Mouse (Mus musculus): ENCODE results near the gene Slc5a10. TPM values are rescaled to one million over a fixed set of nuclear protein-coding genes. Genes with fewer than 3 reads are reported as not detected.

Slc5a10 gene
- polyA plus RNA-seq, 1 experiment, result 0.19 TPM

DNA sequence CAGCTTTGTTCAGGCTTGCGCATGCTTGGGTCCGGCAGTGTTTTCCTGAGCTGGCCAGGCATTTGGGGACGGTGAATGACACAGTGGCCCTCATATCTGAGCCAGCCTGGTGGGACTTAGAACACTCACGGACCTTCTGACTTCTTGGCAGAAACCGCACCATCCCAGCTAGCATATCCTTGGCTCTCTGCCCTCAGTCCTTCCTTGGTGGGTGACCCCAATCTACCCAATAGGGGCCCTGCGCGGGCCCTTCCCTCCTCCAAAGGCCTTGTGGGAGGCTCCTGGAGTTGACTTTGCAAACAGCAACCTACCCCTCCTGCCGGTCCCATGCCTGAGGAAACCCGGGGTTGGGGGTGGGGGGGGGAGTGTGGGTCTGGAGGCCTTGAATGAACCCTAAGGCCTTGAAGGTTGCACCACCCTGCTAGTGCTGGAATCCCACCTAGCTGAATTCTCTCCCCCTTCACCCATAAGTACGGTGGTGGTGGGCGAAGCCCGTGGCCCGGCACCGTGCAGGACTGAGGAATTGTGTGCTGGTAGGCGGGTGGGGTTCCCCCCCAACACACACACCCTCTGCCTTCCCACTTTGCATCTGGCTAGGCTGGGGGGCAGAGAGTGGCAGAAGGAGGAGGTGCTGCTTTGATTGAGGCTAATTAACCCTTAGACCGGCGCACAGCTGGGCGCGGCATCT lies 46.3 kb downstream of the Slc5a10 start:
- Histone ChIP-seq H3K4me1 (ENCODE audit: control insufficient read depth, insufficient read depth, low read length) (no peaks in the 10 kb centered on the region), H3K27ac (ENCODE audit: insufficient read depth, low read length) (no peak overlapping the region), H3K4me3 (ENCODE audit: insufficient read depth, low read length) (no peak overlapping the region)
- TF ChIP-seq POLR2A (IDR thresholded peaks at IDR 0.05; ENCODE audit: extremely low read depth, insufficient read depth, low read length), result no peak
- no peak for TF ChIP-seq CTCF (IDR thresholded peaks at IDR 0.05; ENCODE audit: extremely low read depth, insufficient read depth, low read length)

GRCm38 (mm10) chr11:61673686-61674085 lies 46.9 kb downstream of the Slc5a10 start:
- no peak overlapping the region for H3K27ac ChIP-seq (ENCODE audit: insufficient read depth, low read length)
- peak; percentile 30; the same call in 1 of the 2 replicates for TF ChIP-seq CTCF (IDR thresholded peaks at IDR 0.05; ENCODE audit: extremely low read depth, insufficient read depth, low read length)
- no peak for TF ChIP-seq POLR2A (IDR thresholded peaks at IDR 0.05; ENCODE audit: extremely low read depth, insufficient read depth, low read length)
- no peak overlapping the region for H3K4me3 ChIP-seq (ENCODE audit: insufficient read depth, low read length)
- H3K4me1 ChIP-seq (ENCODE audit: control insufficient read depth, insufficient read depth, low read length), result no peaks in the 10 kb centered on the region

- Histone ChIP-seq H3K4me3 (ENCODE audit: insufficient read depth, low read length) (no peak overlapping the region), H3K4me1 (ENCODE audit: control insufficient read depth, insufficient read depth, low read length) (no peaks in the 10 kb centered on the region), H3K27ac (ENCODE audit: insufficient read depth, low read length) (no peak overlapping the region)
- no peak for TF ChIP-seq CTCF (IDR thresholded peaks at IDR 0.05; ENCODE audit: extremely low read depth, insufficient read depth, low read length)
- no peak for TF ChIP-seq POLR2A (IDR thresholded peaks at IDR 0.05; ENCODE audit: extremely low read depth, insufficient read depth, low read length)
These were observed 48.7 kb downstream of the Slc5a10 start for GRCm38 (mm10) chr11:61671781-61672383.

- Histone ChIP-seq H3K4me1 (ENCODE audit: control insufficient read depth, insufficient read depth, low read length) (no peaks in the 10 kb centered on the region), H3K4me3 (ENCODE audit: insufficient read depth, low read length) (no peak overlapping the region), H3K27ac (ENCODE audit: insufficient read depth, low read length) (no peak overlapping the region)
- no peak for TF ChIP-seq CTCF (IDR thresholded peaks at IDR 0.05; ENCODE audit: extremely low read depth, insufficient read depth, low read length)
- no peak for TF ChIP-seq POLR2A (IDR thresholded peaks at IDR 0.05; ENCODE audit: extremely low read depth, insufficient read depth, low read length)
These were observed 50.8 kb downstream of the Slc5a10 start for GRCm38 (mm10) chr11:61669492-61670490.

- Histone ChIP-seq H3K27ac (ENCODE audit: insufficient read depth, low read length) (no peak overlapping the region), H3K4me3 (ENCODE audit: insufficient read depth, low read length) (no peak overlapping the region), H3K4me1 (ENCODE audit: control insufficient read depth, insufficient read depth, low read length) (no peaks in the 10 kb centered on the region)
- TF ChIP-seq POLR2A (IDR thresholded peaks at IDR 0.05; ENCODE audit: extremely low read depth, insufficient read depth, low read length) (no peak), CTCF (IDR thresholded peaks at IDR 0.05; ENCODE audit: extremely low read depth, insufficient read depth, low read length) (no peak)
These were observed 52.8 kb downstream of the Slc5a10 start for GRCm38 (mm10) chr11:61667782-61668181.

DNA sequence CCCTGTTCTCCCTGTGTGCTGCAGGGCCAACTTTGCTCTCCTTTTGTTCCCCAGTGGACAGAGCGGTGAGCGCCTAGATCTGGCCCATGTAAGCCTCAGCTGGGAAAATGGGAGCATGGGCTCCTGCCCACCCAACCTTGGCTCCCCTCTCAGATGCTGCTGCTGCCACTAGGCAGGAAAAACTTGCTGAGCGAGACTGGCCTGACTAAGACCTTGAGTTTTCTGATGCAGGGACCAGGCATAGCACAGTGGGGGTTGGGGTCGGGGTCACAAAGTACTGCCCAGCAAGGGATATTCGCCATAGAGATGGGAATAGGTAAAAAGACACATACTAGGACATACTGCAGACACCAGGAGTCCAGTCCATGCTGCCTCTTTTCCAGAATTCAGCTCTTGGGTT lies 53.4 kb downstream of the Slc5a10 start:
- no peak for TF ChIP-seq CTCF (IDR thresholded peaks at IDR 0.05; ENCODE audit: extremely low read depth, insufficient read depth, low read length)
- TF ChIP-seq POLR2A (IDR thresholded peaks at IDR 0.05; ENCODE audit: extremely low read depth, insufficient read depth, low read length), result no peak
- Histone ChIP-seq H3K27ac (ENCODE audit: insufficient read depth, low read length) (no peak overlapping the region), H3K4me3 (ENCODE audit: insufficient read depth, low read length) (no peak overlapping the region), H3K4me1 (ENCODE audit: control insufficient read depth, insufficient read depth, low read length) (no peaks in the 10 kb centered on the region)

DNA sequence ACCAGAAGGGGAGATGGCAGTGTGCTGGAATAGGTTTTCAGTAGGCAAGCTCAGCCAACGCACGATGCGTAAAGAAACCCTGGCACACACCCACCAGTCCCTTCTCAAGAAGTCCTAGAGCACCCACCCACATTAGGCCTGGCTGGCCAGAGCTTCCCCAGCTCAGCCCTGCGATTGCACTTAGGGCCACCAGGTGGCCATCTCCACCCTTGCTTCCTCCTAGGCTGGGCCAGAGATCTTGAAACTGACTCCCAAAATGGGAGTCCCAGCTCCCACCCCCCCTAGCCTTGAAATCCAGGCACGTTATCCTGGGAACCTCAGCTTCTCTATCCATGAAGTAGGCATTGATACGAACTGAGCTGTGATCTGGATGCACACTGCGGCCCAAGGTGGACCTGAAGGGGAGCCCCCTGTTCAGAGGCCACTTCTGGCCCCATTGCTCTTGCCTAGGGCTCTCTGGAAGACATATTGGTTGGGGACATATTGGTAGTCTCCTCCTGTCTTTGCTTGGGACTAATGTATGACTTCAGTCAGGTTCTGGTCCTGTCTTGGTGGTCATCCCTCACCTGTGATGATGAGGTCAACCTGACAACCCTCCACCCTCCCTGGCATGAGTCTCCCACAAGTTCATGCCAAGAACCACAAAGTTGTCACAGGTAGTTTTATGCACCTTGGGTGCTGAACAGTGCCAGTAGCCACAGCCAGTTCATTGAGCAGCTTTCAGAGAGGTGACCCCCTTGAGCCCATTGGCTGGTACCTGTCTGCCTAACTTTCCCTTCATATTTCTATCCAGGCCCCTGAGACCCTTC lies 54.4 kb downstream of the Slc5a10 start:
- H3K4me3 ChIP-seq (ENCODE audit: insufficient read depth, low read length), result no peak overlapping the region

GRCm38 (mm10) chr11:61665401-61665800 lies 55.2 kb downstream of the Slc5a10 start:
- no peak overlapping the region for H3K27ac ChIP-seq (ENCODE audit: insufficient read depth, low read length)
- no peak overlapping the region for H3K4me3 ChIP-seq (ENCODE audit: insufficient read depth, low read length)
- H3K4me1 ChIP-seq (ENCODE audit: control insufficient read depth, insufficient read depth, low read length), result no peaks in the 10 kb centered on the region
- TF ChIP-seq POLR2A (IDR thresholded peaks at IDR 0.05; ENCODE audit: extremely low read depth, insufficient read depth, low read length) (no peak), CTCF (IDR thresholded peaks at IDR 0.05; ENCODE audit: extremely low read depth, insufficient read depth, low read length) (no peak)

More for the DNA sequence above, 54.4 kb downstream of the Slc5a10 start:
- Histone ChIP-seq H3K27ac (ENCODE audit: insufficient read depth, low read length) (no peak overlapping the region), H3K4me1 (ENCODE audit: control insufficient read depth, insufficient read depth, low read length) (no peaks in the 10 kb centered on the region)
- TF ChIP-seq POLR2A (IDR thresholded peaks at IDR 0.05; ENCODE audit: extremely low read depth, insufficient read depth, low read length) (no peak), CTCF (IDR thresholded peaks at IDR 0.05; ENCODE audit: extremely low read depth, insufficient read depth, low read length) (peak; percentile 79)

DNA sequence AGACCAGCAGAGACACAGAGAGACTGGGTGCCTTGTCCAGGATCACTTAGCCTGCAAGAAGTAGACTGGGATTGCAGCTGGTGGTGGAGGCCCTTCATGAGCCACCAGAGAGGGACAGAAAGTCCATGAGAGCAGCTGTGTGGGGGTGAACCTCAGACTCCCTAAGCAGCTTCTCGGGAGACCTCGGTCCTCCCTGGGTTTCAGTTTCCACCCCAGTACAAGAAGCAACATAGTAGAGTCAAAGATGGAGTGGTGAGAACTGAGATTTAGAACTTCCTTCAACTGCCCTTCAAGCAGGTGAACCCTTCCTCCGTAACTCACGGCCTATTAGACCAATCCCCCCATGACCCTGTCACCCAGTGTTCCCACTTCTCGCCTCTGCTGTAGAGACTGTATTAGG lies 58.4 kb downstream of the Slc5a10 start:
- no peak overlapping the region for H3K27ac ChIP-seq (ENCODE audit: insufficient read depth, low read length)

More for the DNA sequence above, 58.4 kb downstream of the Slc5a10 start:
- Histone ChIP-seq H3K4me3 (ENCODE audit: insufficient read depth, low read length) (no peak overlapping the region), H3K4me1 (ENCODE audit: control insufficient read depth, insufficient read depth, low read length) (no peaks in the 10 kb centered on the region)
- TF ChIP-seq POLR2A (IDR thresholded peaks at IDR 0.05; ENCODE audit: extremely low read depth, insufficient read depth, low read length) (no peak), CTCF (IDR thresholded peaks at IDR 0.05; ENCODE audit: extremely low read depth, insufficient read depth, low read length) (no peak)
